Mouse (Mus musculus): ENCODE measurements around the gene Arhgef33.
"Not testable (repeated sequence)": the region's sequence is repeated elsewhere in the genome, so short reads cannot be mapped to it uniquely, and the experiment has no call there.

Gene Arhgef33

GRCm38 (mm10) chr17:80346591-80347125 lies 39.5 kb downstream of the Arhgef33 start:
- DNase-seq (ENCODE audit: low spot score), result no peak

- no peak for DNase-seq (ENCODE audit: low spot score)
Measured at GRCm38 (mm10) chr17:80347234-80347633, 40.0 kb downstream of the Arhgef33 start.

GRCm38 (mm10) chr17:80360245-80360644 lies 53.0 kb downstream of the Arhgef33 start:
- no peak for DNase-seq (ENCODE audit: low spot score)

GRCm38 (mm10) chr17:80367276-80367675 lies 60.1 kb downstream of the Arhgef33 start:
- peak; percentile 11 for DNase-seq (ENCODE audit: low spot score)

GRCm38 (mm10) chr17:80368606-80369005 lies 61.4 kb downstream of the Arhgef33 start:
- DNase-seq (ENCODE audit: low spot score), result no peak

GRCm38 (mm10) chr17:80372989-80373725 lies 66.0 kb downstream of the Arhgef33 start, which contains the start of gene Gm10190:
Gm10190 (minus strand) TSS chr17:80373541.
- DNase-seq (ENCODE audit: low spot score), result peak; percentile 90

- no peak for DNase-seq (ENCODE audit: low spot score)
Measured at GRCm38 (mm10) chr17:80373726-80374096, 66.5 kb downstream of the Arhgef33 start.

- not testable (repeated sequence) for DNase-seq (ENCODE audit: low spot score)
Measured at GRCm38 (mm10) chr17:80378386-80378785, 71.2 kb downstream of the Arhgef33 start.

- no peak for DNase-seq (ENCODE audit: low spot score)
Measured at GRCm38 (mm10) chr17:80385671-80386070, 78.5 kb downstream of the Arhgef33 start.

GRCm38 (mm10) chr17:80390024-80390423 lies 82.8 kb downstream of the Arhgef33 start:
- no peak for DNase-seq (ENCODE audit: low spot score)

GRCm38 (mm10) chr17:80391423-80392403 lies 84.5 kb downstream of the Arhgef33 start:
- DNase-seq (ENCODE audit: low spot score), result peak; percentile 37

- no peak for DNase-seq (ENCODE audit: low spot score)
Measured at GRCm38 (mm10) chr17:80398243-80398642, 91.0 kb downstream of the Arhgef33 start.

GRCm38 (mm10) chr17:80411182-80411581 lies 104.0 kb downstream of the Arhgef33 start:
- DNase-seq (ENCODE audit: low spot score), result no peak

GRCm38 (mm10) chr17:80418572-80419210 lies 111.5 kb downstream of the Arhgef33 start:
- DNase-seq (ENCODE audit: low spot score), result no peak

- no peak for DNase-seq (ENCODE audit: low spot score)
Measured at GRCm38 (mm10) chr17:80420998-80421397, 113.8 kb downstream of the Arhgef33 start.

- DNase-seq (ENCODE audit: low spot score), result no peak
Measured at GRCm38 (mm10) chr17:80426171-80426570, 119.0 kb downstream of the Arhgef33 start.

- no peak for DNase-seq (ENCODE audit: low spot score)
Measured at GRCm38 (mm10) chr17:80426901-80427300, 119.7 kb downstream of the Arhgef33 start.

- no peak for DNase-seq (ENCODE audit: low spot score)
Measured at GRCm38 (mm10) chr17:80427966-80428365, 120.8 kb downstream of the Arhgef33 start.

- DNase-seq (ENCODE audit: low spot score), result no peak
Measured at GRCm38 (mm10) chr17:80431997-80432396, 124.8 kb downstream of the Arhgef33 start.

- DNase-seq (ENCODE audit: low spot score), result no peak
Measured at GRCm38 (mm10) chr17:80434430-80434829, 127.2 kb downstream of the Arhgef33 start.

- DNase-seq (ENCODE audit: low spot score), result no peak
Measured at GRCm38 (mm10) chr17:80435680-80436079, 128.5 kb downstream of the Arhgef33 start.

- no peak for DNase-seq (ENCODE audit: low spot score)
Measured at GRCm38 (mm10) chr17:80445433-80445832, 138.2 kb downstream of the Arhgef33 start.

Data from urinary bladder, postnatal 14 days (tissue).